ENCODE assay signal across 8 mouse cellular contexts in the genomic region with DNA sequence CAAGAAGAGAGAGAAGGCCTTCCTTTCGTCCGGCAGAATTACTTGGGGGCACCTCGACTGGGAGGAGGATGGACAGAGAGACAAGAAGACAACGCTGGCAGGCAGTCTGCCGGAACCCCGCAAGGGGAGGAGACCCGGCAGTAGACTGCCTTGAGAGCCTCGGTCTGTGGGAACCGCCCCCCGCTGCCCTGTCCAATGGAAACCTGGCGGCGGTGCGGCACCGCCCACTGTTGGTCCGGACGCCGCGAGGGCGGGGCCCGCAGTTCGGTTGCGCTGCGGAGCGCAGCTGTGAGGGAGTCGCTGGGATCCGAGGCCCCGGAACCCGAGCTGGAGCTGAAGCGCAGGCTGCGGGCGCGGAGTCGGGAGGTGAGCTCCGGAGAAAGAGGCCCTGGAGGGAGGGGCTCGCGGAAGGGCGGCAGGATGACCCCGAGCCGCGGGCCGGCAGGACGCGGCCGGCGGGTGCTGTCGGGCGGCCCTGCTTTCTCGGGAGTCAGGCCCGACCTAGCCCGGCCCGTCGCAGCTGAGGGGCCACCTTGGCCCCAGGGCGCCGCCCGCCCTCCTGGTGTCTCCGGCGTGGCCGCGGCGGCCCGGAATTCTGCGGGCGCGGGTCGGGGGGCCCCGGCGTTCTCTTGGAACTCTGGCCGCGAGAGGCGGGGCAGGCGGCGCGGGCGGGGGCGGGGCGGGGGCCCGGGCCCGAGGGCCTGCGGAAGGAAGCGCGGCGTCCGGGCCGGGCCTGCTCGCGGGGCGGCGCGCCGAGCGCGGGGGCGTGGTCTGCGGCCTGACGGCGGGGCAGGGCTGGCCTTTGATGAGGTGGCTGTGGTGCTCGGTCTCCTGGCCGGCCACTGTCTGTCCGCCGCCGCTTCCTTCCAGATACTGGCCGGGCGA. TPM values are rescaled to one million over a fixed set of nuclear protein-coding genes. Genes with fewer than 3 reads are reported as not detected.
DNase-seq lines count a peak whose midpoint lies in the region; ATAC-seq lines count a peak whose summit lies in the region.

A gene (plus strand): TSS at position 228 of the 885 bp plus-strand sequence.
A gene (minus strand): TSS at position 596 of the 885 bp plus-strand sequence.

- H3K27ac ChIP-seq in intestine, embryonic 16.5 days (ENCODE audit: low read length): peak within 1 kb of the TSS; percentile 99
- peak within 1 kb of the TSS; percentile 98 for H3K27ac ChIP-seq in midbrain, embryonic 10.5 days (replicated peaks)

- 0 out of 2 replicates have a peak, but pooled peaks cover 5% of the 10 kb centered on the region for H3K36me3 ChIP-seq in intestine, embryonic 16.5 days (ENCODE audit: control insufficient read depth, insufficient read depth, low read length)
- H3K36me3 ChIP-seq in midbrain, embryonic 10.5 days: peaks cover 28% of the 10 kb centered on the region

- peak within 1 kb of the TSS; percentile 97 for H3K4me3 ChIP-seq in intestine, embryonic 16.5 days (ENCODE audit: low read length)
- H3K4me3 ChIP-seq in midbrain, embryonic 10.5 days: peak within 1 kb of the TSS; percentile 95

- H3K4me2 ChIP-seq in intestine, embryonic 16.5 days (ENCODE audit: low read depth, low read length): peak within 1 kb of the TSS; percentile 87

- peak; percentile 93 for DNase-seq in adrenal gland, adult 8-10 months
- DNase-seq in embryo, embryonic 11.5 days (ENCODE audit: low read depth, low spot score): peak; percentile 92
- DNase-seq in gastrocnemius, postnatal 36 days: peak; percentile 93 to 95
- peak; percentile 94 to 97 for DNase-seq in left cerebral cortex, postnatal 36 days (ENCODE audit: low spot score in 2 of 2)
- peak; percentile 96 for DNase-seq in midbrain, embryonic 10.5 days (ENCODE audit: low spot score)
- peak; percentile 94 to 96 for DNase-seq in right cerebral cortex, postnatal 36 days (ENCODE audit: low spot score in 2 of 2)
- DNase-seq in urinary bladder, postnatal 4 days (ENCODE audit: low spot score in 2 of 2): peak; percentile 95

- no peaks in the 10 kb centered on the region for H3K9me3 ChIP-seq in intestine, embryonic 16.5 days (ENCODE audit: control insufficient read depth, low read length)
- H3K9me3 ChIP-seq in midbrain, embryonic 10.5 days (replicated peaks): no peaks in the 10 kb centered on the region; the same call in 1 of the 2 replicates

- no peaks in the 10 kb centered on the region for H3K27me3 ChIP-seq in intestine, embryonic 16.5 days (replicated peaks; ENCODE audit: control insufficient read depth, insufficient read depth, low read length)
- H3K27me3 ChIP-seq in midbrain, embryonic 10.5 days (ENCODE audit: low read depth, poor library complexity, severe bottlenecking): no peaks in the 10 kb centered on the region

- peak within 1 kb of the TSS; percentile 99 for H3K9ac ChIP-seq in intestine, embryonic 16.5 days (ENCODE audit: low read depth, low read length)

- under 1% methylated on average over 90 of the region's 103 CpGs for WGBS in intestine, embryonic 16.5 days
- WGBS in midbrain, embryonic 10.5 days: under 1% methylated on average over 103 of the region's 103 CpGs

- peak; percentile 99 for ATAC-seq in intestine, embryonic 16.5 days

- H3K4me1 ChIP-seq in intestine, embryonic 16.5 days (ENCODE audit: control insufficient read depth, insufficient read depth, low read length): peaks cover 4% of the 10 kb centered on the region
- H3K4me1 ChIP-seq in midbrain, embryonic 10.5 days: peaks cover 26% of the 10 kb centered on the region

- intact Hi-C loops in gastrocnemius, postnatal 36 days (cut with DNase I): loop anchor here (2.0 to 5.0 kb wide), 2 partner anchors 20 to 46 kb away; a partner anchor contains a TSS
- intact Hi-C loops in left cerebral cortex, postnatal 36 days (cut with DNase I): loop anchor here (1.0 to 2.0 kb wide), 2 partner anchors 21 to 50 kb away; a partner anchor contains a TSS

RNA-seq across cellular contexts. Expression of the first gene that starts in this region (rescaled TPM):
- 100 to 1,000 TPM in 2 of 4 experiments, 10 to 100 TPM in 2; 85.7 to 104 (median 96.6) TPM for total RNA-seq in adrenal gland, adult 8-10 months (2022)
- total RNA-seq in gastrocnemius, postnatal 36 days (2021): 10 to 100 TPM; 51.1 to 60.0 TPM
- 132 and 140 TPM in 2 replicates for polyA plus RNA-seq in intestine, embryonic 16.5 days (2015; fragmentation: Nextera tagmentation; extraction: Ambion mirVana)
- 10 to 100 TPM; 77.9 to 80.9 TPM for total RNA-seq in left cerebral cortex, postnatal 36 days (2021)
- polyA plus RNA-seq in midbrain, embryonic 10.5 days (2016; fragmentation: Nextera tagmentation; extraction: Ambion mirVana): 160 and 171 TPM in 2 replicates

RNA-seq across cellular contexts. Expression of the second gene that starts in this region (rescaled TPM):
- total RNA-seq in adrenal gland, adult 8-10 months (2022): under 1 TPM in 3 of 4 experiments, not detected in 1; 0.56 to 0.81 (median 0.59) TPM
- not detected for total RNA-seq in gastrocnemius, postnatal 36 days (2021)
- polyA plus RNA-seq in intestine, embryonic 16.5 days (2015; fragmentation: Nextera tagmentation; extraction: Ambion mirVana): 0.27 TPM in 1 of 2 replicates, not detected in the other
- not detected for total RNA-seq in left cerebral cortex, postnatal 36 days (2021)
- 0.23 and 0.36 TPM in 2 replicates for polyA plus RNA-seq in midbrain, embryonic 10.5 days (2016; fragmentation: Nextera tagmentation; extraction: Ambion mirVana)

Comparison
In these comparisons a context has a peak if more than half of its experiments do, and no peak if none do; other contexts are left out.
1. Peak in every context shown above with its lines: DNase-seq, ATAC-seq, H3K4me3 ChIP-seq and H3K27ac ChIP-seq.